ENCODE assay signal across 8 mouse cellular contexts in the genomic region with DNA sequence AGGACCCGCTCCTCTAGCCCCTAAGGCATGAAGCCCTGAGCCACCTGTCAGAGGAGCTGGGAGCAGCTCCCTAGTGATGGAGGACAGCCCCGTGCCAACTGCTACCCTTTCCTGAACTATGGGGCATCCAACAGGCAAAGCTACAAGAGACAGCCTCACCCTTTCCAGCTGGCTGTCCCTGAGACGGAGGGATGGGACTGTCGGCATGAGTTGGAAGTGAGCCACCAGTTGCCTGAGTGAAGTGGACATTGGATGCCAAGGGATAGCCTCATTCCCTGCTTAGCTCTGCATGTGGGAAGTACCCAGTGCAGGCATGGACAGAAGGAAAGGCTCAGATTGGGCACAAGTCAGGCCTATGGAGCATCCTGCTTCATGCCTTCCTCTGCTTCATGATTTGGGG.
DNase-seq lines count a peak whose midpoint lies in the region.
"Had no signal": no experiment of that assay in that cellular context is flagged by ENCODE, and none has a peak within 500 bp of the region (broad histone marks: within the 10 kb centered on the region; RNA-seq: fewer than 3 reads in every experiment).

No protein-coding gene starts in this region.

- peak; percentile 29 for DNase-seq in cerebellum, adult 11 months
- DNase-seq in cerebellum, postnatal 4 days (ENCODE audit: low spot score in 2 of 2), result no peak
- DNase-seq in brain, adult 2 months (ENCODE audit: low read depth, low spot score), result peak; percentile 69
- peak; percentile 49 for DNase-seq in cerebellum, adult 9-10 months
- peak; percentile 62 to 77 for DNase-seq in cerebellum, postnatal 25 days
- DNase-seq in natural killer cell, adult 2 months (ENCODE audit: low spot score in 2 of 2), result no peak
- DNase-seq in kidney, postnatal 10 days, result no peak
- DNase-seq: heart, adult 11 months had no signal

Comparison
In these comparisons a context has a peak if more than half of its experiments do, and no peak if none do; other contexts are left out.
1. DNase-seq: peak in cerebellum, adult 11 months (single experiment), brain, adult 2 months (single experiment), cerebellum, adult 9-10 months (single experiment) and cerebellum, postnatal 25 days (2 of 2); none in cerebellum, postnatal 4 days (0 of 2), natural killer cell, adult 2 months (0 of 2) and kidney, postnatal 10 days (single experiment).